Mouse (Mus musculus) kidney, embryonic 16.5 days (tissue): Measurements from ENCODE around the gene Duxbl1. TPM values are rescaled to one million over a fixed set of nuclear protein-coding genes. Genes with fewer than 3 reads are reported as not detected.
"Not testable (repeated sequence)": the region's sequence is repeated elsewhere in the genome, so short reads cannot be mapped to it uniquely, and the experiment has no call there.

Experiments used
- ATAC-seq: fragments of 200-750 bp; cut with Nextera tagmentation; 2 replicates; pipeline ENCODE4 v1.8.0; 2017; ENCODE audit warnings: moderate TSS enrichment; ENCODE audit not compliant: low FRiP score, low TSS enrichment
- H3K27ac ChIP-seq: fragments of 300-500 bp; sonication (generic); 2 replicates; pipeline ENCODE4 v1.5.1; 2014; ENCODE audit warnings: low read length
- H3K27me3 ChIP-seq: fragments of 300-500 bp; sonication (generic); 2 replicates; pipeline ENCODE4 v1.6.1; 2014; ENCODE audit warnings: low read length, control low read depth, mixed read lengths; ENCODE audit not compliant: insufficient read depth
- H3K36me3 ChIP-seq: fragments of 300-500 bp; sonication (generic); 2 replicates; pipeline ENCODE4 v1.6.1; 2014; ENCODE audit warnings: low read length, control low read depth, mixed read lengths; ENCODE audit not compliant: insufficient read depth
- H3K4me1 ChIP-seq: fragments of 300-500 bp; sonication (generic); 2 replicates; pipeline ENCODE4 v1.6.1; 2014; ENCODE audit warnings: low read length, control low read depth, mixed read lengths; ENCODE audit not compliant: insufficient read depth
- H3K4me2 ChIP-seq: fragments of 300-500 bp; sonication (generic); replicated peaks from 2 replicates; pipeline ENCODE4 v1.6.1; 2014; ENCODE audit warnings: low read depth, low read length
- H3K4me3 ChIP-seq: fragments of 300-500 bp; sonication (generic); 2 replicates; pipeline ENCODE4 v1.5.1; 2014; ENCODE audit warnings: mild to moderate bottlenecking, low read length
- H3K9ac ChIP-seq: fragments of 300-500 bp; sonication (generic); replicated peaks from 2 replicates; pipeline ENCODE4 v1.6.1; 2014; ENCODE audit warnings: low read length
- H3K9me3 ChIP-seq: fragments of 300-500 bp; sonication (generic); 2 replicates; pipeline ENCODE4 v1.6.1; 2016; ENCODE audit warnings: low read length, control low read depth
- WGBS: fragments of 180-500 bp; shearing (Covaris S2); extraction: QIAGEN DNeasy Blood & Tissue Kit; methylation state at CpG from one replicate; pipeline ENCODE4 v1.1.7; 2014; 5-methylcytosine and 5-hydroxymethylcytosine counted together
- polyA plus RNA-seq: library from polyadenylated mRNA; unstranded; fragments of >200 nt; fragmentation: Nextera tagmentation; extraction: Ambion mirVana; gene quantifications from 2 replicates; pipeline ENCODE4 v1.2.1, GENCODE M21; 2015

Gene Duxbl1
- polyA plus RNA-seq, 1 experiment from 2014 or later = 1.0 TPM

DNA sequence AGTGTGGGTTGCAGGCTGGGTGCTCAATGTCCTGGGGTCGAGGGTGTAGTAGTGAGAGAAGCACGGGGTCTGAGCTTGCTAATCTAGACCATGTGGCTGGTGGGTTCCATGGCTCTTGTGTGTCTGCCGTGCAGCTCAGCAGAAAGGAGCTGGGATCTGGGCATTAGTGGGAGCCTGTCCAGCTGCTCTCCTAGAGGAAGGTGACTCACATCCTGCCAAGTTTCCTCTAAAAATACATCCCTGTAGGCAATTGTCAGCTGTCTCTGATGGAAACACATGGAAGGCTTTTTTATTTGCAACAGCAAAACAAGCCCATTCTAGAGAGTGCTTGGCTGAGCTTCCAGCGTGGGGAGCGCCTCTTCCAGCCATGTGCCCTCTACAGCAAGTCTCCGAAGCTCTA, 44.5 kb downstream of the Duxbl1 start:
- not testable (repeated sequence) for H3K36me3 ChIP-seq, H3K27ac ChIP-seq, H3K9ac ChIP-seq, H3K4me3 ChIP-seq, ATAC-seq, H3K27me3 ChIP-seq, H3K4me1 ChIP-seq, H3K9me3 ChIP-seq, H3K4me2 ChIP-seq
- WGBS = no CpG with 5 or more reads among the region's 6 CpGs

DNA sequence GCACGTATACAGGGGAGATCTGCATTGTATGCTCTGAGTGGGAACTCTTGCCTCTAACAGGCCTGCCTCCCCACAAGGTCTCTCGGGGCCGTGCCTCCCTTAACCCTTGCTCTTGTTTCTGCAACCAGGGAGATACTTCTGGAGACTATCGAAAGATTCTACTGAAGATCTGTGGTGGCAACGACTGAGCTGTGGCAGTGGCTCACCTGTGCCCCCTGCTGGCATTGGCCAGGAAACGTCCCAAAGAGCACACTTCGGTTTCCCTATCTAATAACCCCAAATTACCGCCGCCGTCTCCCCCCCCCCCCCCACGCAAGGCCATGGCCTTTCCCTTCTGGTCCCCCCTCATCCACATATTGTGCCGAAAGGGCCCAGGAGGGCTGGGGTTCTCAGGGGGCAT, 47.3 kb downstream of the Duxbl1 start:
- not testable (repeated sequence) for H3K27me3 ChIP-seq, H3K4me3 ChIP-seq, H3K36me3 ChIP-seq, H3K4me1 ChIP-seq, H3K9ac ChIP-seq, H3K9me3 ChIP-seq, ATAC-seq, H3K4me2 ChIP-seq, H3K27ac ChIP-seq
- no CpG with 5 or more reads among the region's 12 CpGs for WGBS

DNA sequence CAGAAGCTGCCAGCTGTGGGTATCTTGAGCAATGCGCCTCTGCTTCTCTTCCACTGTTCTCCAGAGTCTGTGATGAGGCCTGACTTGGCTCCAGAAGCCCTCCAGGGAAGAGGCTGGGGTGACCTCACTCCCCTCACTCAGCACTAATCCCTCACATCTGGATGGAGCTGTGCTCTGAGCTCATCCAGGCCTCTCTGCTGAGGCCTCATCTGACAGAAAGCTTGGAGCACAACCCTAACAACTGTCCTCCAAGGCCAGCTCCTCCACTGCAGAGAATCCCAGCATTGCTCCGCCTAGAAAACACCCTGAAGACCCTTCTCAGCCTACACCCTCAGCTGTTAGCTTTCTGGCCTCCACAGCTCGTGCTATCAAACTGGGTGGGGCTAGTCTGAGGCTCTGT, 56.0 kb downstream of the Duxbl1 start:
- H3K4me1 ChIP-seq, H3K4me2 ChIP-seq, H3K27ac ChIP-seq, H3K4me3 ChIP-seq, H3K9me3 ChIP-seq, H3K27me3 ChIP-seq, ATAC-seq, H3K36me3 ChIP-seq, H3K9ac ChIP-seq: not testable (repeated sequence)
- WGBS = no CpG with 5 or more reads among the region's 3 CpGs

DNA sequence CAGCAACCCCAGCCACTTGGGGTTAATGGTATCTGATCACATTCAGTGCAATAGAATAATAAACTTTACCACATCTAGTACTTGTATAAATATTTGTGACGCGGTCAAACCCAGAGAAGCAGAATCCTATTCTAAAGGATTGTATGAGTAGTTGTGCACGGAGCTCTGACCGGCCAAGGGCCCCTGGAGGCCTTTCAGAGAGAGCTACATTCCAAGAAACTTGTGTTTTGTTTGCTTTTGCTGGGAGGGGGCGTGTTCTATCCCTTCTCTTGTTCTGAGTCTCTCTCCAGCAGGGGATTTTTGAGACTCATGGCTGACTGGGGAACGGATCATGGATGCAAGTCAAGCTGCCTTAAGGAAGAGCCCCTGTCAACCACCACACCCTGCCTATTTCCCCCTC, 57.1 kb downstream of the Duxbl1 start:
- not testable (repeated sequence) for H3K4me3 ChIP-seq, H3K27me3 ChIP-seq, H3K9me3 ChIP-seq, H3K9ac ChIP-seq, H3K4me2 ChIP-seq, H3K4me1 ChIP-seq, ATAC-seq, H3K27ac ChIP-seq, H3K36me3 ChIP-seq
- WGBS = no CpG with 5 or more reads among the region's 6 CpGs

Other genes starting within 250 kb of the Duxbl1 start
- gene Zcchc24, start 209.5 kb upstream of the Duxbl1 start, polyA plus RNA-seq = 12.2 and 17.3 TPM in 2 replicates
- gene Anxa11, start 136.4 kb upstream of the Duxbl1 start, polyA plus RNA-seq = 65.8 and 67.9 TPM in 2 replicates
- gene Plac9a, start 75.5 kb upstream of the Duxbl1 start, polyA plus RNA-seq = 1.6 TPM in 1 of 2 replicates, not detected in the other
- gene Tmem254a, start 50.9 kb upstream of the Duxbl1 start, polyA plus RNA-seq = 1.5 and 2.2 TPM in 2 replicates
- gene Cphx1, start 40.3 kb upstream of the Duxbl1 start, polyA plus RNA-seq = 0.17 TPM in 1 of 2 replicates, not detected in the other
- 35.4 and 41.6 TPM in 2 replicates for gene Gm9780, start 64.1 kb downstream of the Duxbl1 start, polyA plus RNA-seq
- 49.9 and 55.1 TPM in 2 replicates for gene Tmem254c, start 88.8 kb downstream of the Duxbl1 start, polyA plus RNA-seq
- gene Cphx2, start 102.9 kb downstream of the Duxbl1 start, polyA plus RNA-seq = not detected in 2 replicates
- gene Cphx3, start 103.7 kb downstream of the Duxbl1 start, polyA plus RNA-seq = 0.21 TPM in 1 of 2 replicates, not detected in the other
- 0.55 and 1.4 TPM in 2 replicates for gene Duxbl2, start 139.8 kb downstream of the Duxbl1 start, polyA plus RNA-seq
- 27.8 and 32.0 TPM in 2 replicates for gene Plac9b, start 203.9 kb downstream of the Duxbl1 start, polyA plus RNA-seq
- 37.9 and 40.3 TPM in 2 replicates for gene Tmem254b, start 228.5 kb downstream of the Duxbl1 start, polyA plus RNA-seq